Mouse (Mus musculus) 3134 (cell line): ENCODE data around the gene Rcor1.

Experiments used
- DNase-seq: peaks from one replicate; pipeline ENCODE4 v3.0.0-alpha.2; 2011; ENCODE audit warnings: low spot score; ENCODE audit not compliant: insufficient read length; ENCODE audit errors: extremely low read depth

The Rcor1 gene

GRCm38 (mm10) chr12:111122332-111122852, 83.2 kb downstream of the Rcor1 start:
- DNase-seq, result no peak

DNA sequence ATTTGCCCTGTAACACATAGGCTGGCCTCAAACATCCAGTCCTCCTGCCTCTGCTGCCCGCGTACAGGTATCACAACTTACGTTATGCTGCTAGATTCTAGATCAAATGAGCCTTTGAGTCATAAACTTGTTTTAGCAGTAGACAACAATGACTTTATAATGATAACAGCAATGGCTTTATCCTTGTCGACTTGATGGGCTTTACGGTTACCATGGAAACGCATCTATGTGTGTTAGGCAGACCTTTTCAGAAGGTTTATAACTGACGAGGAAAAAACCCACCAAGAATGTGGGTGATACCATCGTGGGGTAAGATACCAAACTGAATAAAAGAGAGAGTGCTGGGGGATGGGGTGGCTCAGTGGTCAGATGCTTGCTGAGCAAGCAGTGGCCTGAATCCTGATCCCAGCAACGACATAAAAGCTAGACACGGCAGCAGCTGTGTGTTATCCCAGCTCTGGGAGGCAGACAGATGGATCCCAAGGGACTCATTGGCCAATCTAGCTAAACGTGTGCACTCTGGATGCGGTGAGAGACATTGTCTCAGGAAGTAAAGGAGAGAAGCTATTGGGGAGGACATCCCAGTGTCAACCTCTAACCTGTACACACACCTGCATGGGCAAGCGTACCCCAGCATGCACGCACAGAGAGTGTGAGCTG, 85.6 kb downstream of the Rcor1 start:
- no peak for DNase-seq

DNA sequence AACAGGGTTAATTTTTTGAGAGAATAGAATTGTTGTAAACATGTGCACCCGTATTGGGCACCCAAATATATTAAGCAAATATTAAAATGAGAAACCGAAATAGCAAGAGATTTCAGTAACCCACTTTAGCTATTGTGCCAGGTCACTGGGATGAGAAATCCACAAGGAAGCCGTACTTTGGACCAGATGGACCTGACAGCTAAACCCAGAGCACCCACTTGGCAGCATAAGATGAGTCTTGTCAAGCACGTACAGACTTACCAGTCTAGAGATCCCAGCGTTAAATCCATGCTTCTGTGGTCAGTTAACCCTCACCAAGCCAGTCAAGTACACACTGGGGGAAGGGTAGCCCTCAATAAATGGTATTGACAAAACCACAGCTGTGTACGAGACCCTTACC, 86.5 kb downstream of the Rcor1 start:
- DNase-seq, result no peak

- DNase-seq, result no peak
These were observed 95.0 kb downstream of the Rcor1 start for GRCm38 (mm10) chr12:111134169-111134568.

- DNase-seq, result no peak
These were observed 95.9 kb downstream of the Rcor1 start for GRCm38 (mm10) chr12:111134791-111135733.

DNA sequence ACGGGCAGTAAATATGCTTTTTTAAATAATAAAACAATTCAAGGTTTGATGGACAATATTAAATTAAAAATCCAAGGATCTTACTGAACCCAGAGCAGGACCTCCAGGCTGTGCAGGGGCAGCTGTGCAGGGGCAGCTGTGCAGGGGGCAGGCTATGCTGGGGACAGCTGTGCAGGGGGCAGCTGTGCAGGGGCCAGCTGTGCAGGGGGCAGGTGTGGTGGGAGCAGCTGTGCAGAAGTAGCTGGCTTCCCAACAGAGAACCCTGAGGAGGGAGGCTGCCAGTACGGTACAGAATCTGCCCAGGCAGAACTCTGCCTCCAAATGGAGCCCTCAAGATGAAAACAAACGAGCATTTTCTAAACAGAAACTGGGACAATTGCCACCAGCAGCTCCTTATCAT, 96.8 kb downstream of the Rcor1 start:
- no peak for DNase-seq

DNA sequence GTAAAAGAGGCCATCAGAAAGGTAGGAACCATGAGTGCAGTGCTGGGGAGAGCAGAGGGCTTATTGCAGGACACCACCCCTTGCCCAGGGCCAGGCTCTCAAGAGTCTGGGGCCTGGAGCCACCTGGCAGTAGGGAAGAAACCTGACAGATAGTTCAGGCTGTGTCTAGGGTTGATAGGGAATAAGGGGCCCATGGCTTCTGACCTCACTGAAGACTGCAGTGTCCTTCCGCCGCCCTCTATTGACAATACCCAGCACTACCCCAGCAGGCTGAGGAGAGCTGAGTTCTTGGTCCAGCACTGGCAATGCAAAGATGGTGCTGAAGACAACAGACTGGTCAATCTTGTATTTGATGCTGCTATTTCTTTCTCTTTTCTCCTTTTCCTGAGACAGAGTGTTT, 97.9 kb downstream of the Rcor1 start:
- no peak for DNase-seq

- no peak for DNase-seq
These were observed 103.9 kb downstream of the Rcor1 start for GRCm38 (mm10) chr12:111143005-111143508.

- no peak for DNase-seq
These were observed 104.4 kb downstream of the Rcor1 start for GRCm38 (mm10) chr12:111143509-111144063.

DNA sequence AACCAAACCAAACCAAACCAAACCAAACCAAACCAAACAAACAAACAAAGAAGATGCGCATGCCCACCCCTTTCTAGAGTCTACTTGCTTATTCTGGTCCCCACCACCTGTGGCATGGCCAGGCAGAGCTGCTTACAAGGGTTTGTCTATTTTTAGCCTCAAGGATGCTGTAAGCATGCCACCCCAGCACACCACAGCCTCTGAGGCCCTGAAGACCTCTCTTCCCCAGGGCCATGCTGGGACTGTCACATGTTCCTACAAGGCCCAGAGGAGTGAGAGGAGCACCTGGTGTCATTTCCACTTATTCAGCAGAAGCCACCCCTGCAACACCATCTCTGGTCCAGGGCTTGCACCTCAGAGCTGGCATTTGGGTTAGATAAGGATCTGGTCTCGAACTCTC, 105.4 kb downstream of the Rcor1 start:
- no peak for DNase-seq

DNA sequence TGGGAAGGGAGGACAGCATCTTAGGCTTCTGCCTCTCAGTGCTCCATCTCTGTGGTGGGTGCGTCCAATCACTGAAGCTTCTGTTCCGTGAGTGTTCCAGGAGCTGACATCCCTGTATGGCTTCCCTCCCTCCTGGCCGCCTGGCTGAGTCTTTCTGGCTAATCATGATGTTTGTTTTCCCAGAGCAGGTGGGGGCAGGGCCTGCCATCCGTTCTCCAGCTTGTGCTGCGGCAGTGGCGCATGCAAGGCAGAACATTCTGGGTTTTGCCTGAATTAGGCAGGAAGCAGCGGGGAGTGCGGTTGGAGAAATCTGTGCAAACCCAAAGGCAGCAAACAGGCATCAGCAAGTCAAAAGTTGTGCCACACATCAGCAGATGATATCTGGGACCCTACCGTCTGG, 106.1 kb downstream of the Rcor1 start:
- DNase-seq, result no peak

GRCm38 (mm10) chr12:111149495-111150235, 110.5 kb downstream of the Rcor1 start:
- no peak for DNase-seq

DNA sequence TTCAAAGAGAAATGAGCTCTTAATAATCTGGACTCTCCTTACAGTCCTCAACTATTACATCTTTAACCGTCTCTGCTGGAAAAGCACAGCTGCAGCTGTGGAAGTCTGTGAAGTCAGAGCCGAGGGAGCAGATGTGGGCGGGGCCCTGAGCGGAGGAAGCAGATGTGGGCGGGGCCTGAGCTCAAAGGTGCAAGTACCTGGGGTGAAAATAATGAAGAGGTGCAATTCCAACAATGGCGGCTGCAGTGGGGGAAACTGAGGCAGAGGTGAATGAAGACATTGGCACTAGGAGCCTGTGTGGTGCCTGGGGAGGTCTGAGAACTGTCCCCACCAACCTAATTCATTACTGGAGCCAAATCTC, 111.1 kb downstream of the Rcor1 start:
- no peak for DNase-seq

DNA sequence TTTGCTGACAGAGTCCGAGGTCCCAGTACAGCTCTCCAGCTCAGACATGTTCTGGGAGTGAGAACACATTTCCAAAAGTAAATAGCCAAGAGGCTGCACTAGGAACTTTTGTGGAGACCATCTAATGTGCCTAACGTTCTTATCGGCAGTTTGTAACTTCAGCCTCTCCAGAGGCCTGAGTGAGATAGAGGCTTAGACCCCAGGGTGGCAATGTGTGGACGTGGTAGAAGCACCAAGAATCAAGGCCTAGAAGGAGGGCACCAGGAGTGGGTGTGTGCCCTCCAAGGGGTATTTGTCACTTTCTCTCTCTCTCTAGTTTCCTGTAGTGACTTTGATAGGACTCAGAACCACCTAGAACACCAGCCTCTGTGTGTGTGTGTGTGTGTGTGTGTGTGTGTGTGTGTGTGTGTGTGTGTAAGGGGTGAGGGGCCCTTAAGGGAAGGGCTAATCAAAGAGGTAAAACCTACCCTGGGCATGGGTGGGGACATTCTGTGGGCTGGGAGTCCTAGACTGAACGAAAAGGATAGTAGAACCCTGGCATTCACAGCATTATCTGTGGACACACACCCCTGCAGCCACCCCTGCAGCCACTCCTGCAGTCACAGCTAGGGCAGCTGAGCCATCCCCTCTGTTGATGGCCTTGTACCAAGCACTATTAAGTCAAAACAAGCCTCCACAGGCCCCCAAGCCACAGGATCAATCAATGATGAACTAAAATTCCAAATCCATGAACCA, 112.4 kb downstream of the Rcor1 start:
- no peak for DNase-seq

- DNase-seq, result no peak
These were observed 113.4 kb downstream of the Rcor1 start for GRCm38 (mm10) chr12:111152579-111152978.

GRCm38 (mm10) chr12:111152981-111153710, 114.0 kb downstream of the Rcor1 start:
- DNase-seq, result no peak

DNA sequence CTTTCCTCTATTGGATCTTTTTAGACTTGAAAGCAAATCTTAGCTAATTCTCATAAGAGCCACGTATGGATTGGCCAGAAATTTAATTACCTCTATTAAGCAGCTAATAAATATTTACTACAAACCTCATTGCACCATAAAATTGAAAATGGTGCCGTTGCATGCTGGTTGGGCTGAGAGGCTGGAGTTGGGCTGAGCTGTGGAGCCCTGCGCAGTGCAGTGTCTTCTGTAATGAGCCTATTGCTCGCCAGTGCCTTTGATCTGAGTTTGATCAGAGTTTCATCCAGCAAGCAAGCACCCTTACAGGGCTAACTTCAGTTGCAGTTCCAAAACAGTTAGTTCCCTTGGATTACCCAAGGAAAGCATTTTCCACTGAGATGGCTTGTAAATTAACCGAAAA, 114.8 kb downstream of the Rcor1 start:
- no peak for DNase-seq

DNA sequence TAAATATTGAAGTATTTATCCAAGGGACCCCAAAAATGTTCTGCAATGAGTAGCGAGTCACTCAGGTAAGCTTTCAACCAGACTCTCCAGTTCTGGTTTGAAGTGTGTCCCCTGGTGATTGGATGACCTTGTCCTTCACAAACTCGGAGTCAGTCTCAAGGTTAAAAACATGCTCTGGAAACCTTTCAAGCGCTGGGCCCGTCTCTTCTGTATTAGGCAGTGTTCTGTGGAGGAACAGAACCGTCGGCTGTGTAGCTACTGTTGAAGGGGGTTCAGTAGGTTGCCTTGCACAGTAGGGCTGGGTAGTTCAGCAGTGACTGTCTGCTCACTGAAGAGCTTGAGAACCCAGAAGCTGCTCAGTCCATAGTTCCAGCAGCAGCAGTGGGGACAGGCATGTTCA, 115.5 kb downstream of the Rcor1 start:
- DNase-seq, result no peak

DNA sequence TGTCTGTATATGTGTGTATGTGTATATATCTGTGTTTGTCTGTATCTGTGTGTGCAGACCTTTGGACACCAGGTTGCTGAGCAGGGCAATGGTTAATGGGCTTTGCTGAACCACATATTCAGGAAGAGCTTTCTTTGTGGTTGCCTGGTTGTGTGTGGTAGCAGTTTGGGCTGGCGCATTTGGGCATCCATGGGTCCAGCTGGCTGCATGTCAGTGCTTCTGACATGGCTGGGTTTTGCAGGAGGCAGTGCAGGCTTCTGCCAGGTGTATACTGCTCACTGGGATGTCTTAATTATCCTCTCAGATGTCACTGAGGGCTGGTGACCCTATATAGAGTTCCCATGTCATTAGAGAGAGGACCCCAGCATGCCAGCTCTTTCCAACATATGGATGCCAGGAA, 116.6 kb downstream of the Rcor1 start:
- no peak for DNase-seq
